Mouse (Mus musculus): Measurements from ENCODE around the gene Smc4. TPM values are rescaled to one million over a fixed set of nuclear protein-coding genes. Genes with fewer than 3 reads are reported as not detected.

Gene Smc4
- polyA plus RNA-seq (2012; rRNA removed), result 22.1 and 24.0 TPM in 2 replicates

GRCm38 (mm10) chr3:69004437-69005337 lies at the start of gene Smc4, which contains the start of gene Ift80:
Smc4 (plus strand) TSS chr3:69004738.
Ift80 (minus strand) TSS chr3:69004570.

GRCm38 (mm10) chr3:69044645-69045399 lies 40.3 kb downstream of the Smc4 start, which contains the start of gene Trim59:
Trim59 (minus strand) TSS chr3:69044755.

Other genes with a start within 250 kb of the Smc4 start
- 0.32 and 0.37 TPM in 2 replicates for gene 1110032F04Rik, start 135.2 kb upstream of the Smc4 start, polyA plus RNA-seq (2012; rRNA removed)
- gene Ift80, start 168 bp upstream of the Smc4 start, polyA plus RNA-seq (2012; rRNA removed), result 5.4 and 6.6 TPM in 2 replicates
- gene Trim59, start 40.0 kb downstream of the Smc4 start, polyA plus RNA-seq (2012; rRNA removed), result 16.4 and 16.7 TPM in 2 replicates
- 8.1 and 8.2 TPM in 2 replicates for gene Kpna4, start 122.4 kb downstream of the Smc4 start, polyA plus RNA-seq (2012; rRNA removed)
- gene Arl14, start 217.7 kb downstream of the Smc4 start, polyA plus RNA-seq (2012; rRNA removed), result 0.02 TPM in 1 of 2 replicates, not detected in the other

Data from liver, embryonic 18 days (tissue).